Mouse (Mus musculus): ENCODE results near the gene Acbd3.

Acbd3 gene

DNA sequence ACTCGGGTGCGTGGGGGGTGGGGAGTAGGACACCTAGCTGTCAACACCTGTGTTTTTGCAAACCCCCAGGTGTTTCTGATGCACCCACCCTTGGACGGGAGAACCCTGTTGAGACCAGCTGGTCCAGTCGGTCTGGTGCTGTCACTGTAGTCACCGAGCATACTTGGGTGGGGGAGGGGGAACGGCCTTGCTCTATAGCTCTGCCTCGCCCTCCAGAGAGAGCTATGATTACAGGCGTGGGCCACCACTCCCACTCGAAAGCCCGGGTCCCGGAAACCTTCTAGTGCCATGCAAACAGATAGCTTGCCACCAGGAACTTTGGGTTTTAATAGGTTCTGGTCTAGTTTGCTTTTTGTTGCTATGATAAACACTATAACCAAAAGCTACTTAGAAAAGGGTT, 36.3 kb downstream of the Acbd3 start:
- DNase-seq (ENCODE audit: low spot score in 2 of 2): no peak

DNA sequence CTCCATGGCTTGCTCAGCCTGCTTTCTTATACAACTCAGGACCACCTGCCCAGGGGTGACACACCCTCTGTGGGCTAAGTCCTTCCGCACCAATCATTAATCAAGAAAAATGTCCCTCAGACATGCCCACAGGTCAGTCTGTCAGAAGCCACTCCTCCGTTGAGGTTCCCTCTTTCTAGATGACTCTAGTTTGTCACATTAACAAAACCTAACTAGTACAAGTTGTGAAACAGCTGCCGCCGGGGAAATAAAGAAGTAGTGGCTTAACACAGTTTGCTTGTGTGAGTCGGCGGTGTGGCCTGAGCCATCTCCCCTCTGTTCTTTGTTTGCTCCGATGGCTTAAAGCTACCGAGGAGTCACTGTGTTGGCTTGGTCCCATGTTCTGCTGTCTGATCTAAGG, 36.8 kb downstream of the Acbd3 start:
- DNase-seq (ENCODE audit: low spot score in 2 of 2): no peak

DNA sequence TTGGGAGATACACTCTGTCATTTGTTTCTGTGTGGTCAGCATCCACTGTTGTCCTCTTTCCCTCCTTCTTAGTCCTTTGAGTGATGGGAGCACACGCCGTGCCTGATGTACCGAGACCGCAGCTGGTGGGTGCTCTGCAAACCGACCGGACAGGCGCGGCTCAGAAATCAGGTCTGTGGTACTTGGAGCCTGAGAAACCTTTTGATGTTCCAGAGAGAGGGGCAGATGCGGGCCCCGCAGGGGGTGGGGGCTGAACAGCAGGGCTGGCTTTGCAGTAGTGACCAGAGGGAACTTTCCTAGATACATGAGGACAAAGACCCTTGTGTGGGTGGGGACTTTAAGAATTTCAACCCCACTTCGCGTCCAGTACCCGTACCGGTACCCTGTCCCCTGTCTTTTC, 37.5 kb downstream of the Acbd3 start:
- no peak for DNase-seq (ENCODE audit: low spot score in 2 of 2)

DNA sequence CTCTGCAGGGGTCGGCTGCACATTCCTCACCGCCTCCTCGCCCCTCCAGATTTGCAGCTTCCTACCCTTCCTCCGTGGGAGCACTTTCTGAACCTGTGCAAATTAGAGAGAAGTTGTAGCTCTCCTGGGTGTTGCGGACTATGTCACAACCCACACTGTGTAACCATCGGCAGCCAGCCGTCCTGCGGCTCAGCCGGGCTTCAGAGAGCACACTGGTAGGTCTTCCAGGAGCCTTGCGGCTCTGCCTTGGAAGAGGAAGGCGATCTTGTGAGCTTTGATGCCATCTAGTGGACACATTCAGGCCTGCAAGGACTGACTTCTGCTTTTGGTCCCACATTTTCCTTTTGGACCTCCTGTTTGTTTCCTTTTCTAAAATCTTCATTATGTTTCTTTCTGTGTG, 38.0 kb downstream of the Acbd3 start:
- peak; percentile 52 to 82 for DNase-seq (ENCODE audit: low spot score in 2 of 2)

DNA sequence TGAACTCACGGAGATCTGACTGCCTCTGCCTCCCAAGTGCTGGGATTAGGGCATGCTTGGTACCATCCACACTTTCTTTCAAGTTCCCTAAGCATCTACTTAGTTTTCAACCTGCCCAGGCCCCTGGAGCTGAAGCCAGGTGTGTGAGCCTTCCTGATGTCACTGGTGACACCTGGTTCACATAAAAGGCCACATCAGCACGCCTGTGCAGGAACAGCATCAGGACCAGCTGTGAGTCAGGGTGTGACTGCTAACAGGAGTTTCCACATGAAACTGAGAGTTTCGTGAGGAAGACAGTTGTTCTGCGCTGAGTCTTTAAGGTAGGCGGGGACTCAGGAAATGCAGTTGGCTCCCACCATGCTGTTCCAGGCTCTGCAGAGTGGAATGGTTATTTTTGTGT, 39.5 kb downstream of the Acbd3 start:
- no peak for DNase-seq (ENCODE audit: low spot score in 2 of 2)

DNA sequence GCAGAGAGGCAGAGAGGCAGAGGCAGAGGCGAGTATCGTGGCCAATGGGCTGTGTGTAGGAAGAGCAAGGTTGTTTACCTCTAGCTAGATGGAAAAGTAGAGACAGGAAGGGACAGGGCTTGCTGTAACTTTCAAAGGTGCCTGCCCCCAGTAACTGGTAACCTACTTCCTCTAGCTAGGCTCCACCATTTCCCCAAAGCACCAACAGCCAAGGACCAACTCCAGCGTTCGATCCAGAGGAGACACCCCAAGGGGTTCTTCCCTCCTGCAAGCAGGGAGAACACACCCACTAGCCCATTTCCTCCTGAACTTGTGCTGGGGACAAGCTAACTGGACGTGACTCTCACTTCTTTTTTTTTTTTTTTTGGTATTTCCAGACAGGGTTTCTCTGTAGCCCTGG, 40.7 kb downstream of the Acbd3 start:
- no peak for DNase-seq (ENCODE audit: low spot score in 2 of 2)

DNA sequence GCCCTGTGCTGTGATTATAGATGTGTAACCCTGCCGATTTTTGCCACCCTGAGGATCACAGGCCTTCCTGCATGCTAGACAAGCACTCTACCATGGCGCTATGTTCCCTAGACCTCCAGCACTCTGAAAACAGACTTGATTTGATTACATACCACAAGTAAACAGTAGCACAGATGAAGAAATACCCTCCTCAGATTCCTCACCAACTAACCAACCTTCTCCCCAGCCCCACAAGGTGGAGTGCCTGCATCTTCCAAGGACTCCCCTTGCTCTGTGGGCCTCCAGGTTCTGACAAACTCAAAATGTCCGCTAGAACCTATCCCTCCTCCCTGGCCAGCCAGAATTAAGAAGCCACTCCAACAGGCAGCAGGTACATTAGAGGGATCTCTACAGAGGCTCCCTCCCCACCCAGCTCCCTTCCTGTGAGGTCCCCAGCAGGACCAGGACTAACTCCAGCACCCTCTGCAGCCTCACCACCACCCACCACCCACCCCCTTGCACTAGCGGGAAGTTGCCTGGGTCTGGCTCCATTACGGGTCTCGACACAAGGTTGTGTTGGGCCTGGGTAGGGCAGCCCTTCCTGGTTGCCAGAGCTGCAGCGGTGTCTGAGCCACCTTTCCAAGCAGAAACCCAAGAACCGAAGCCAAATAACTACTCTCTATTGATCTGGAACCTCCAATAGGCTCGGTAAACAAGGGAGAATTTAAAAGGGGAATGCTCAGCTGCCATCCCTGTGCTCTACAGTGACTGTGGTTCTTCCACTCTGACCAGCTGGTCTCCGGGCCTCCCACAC, 41.9 kb downstream of the Acbd3 start:
- no peak for DNase-seq (ENCODE audit: low spot score in 2 of 2)

DNA sequence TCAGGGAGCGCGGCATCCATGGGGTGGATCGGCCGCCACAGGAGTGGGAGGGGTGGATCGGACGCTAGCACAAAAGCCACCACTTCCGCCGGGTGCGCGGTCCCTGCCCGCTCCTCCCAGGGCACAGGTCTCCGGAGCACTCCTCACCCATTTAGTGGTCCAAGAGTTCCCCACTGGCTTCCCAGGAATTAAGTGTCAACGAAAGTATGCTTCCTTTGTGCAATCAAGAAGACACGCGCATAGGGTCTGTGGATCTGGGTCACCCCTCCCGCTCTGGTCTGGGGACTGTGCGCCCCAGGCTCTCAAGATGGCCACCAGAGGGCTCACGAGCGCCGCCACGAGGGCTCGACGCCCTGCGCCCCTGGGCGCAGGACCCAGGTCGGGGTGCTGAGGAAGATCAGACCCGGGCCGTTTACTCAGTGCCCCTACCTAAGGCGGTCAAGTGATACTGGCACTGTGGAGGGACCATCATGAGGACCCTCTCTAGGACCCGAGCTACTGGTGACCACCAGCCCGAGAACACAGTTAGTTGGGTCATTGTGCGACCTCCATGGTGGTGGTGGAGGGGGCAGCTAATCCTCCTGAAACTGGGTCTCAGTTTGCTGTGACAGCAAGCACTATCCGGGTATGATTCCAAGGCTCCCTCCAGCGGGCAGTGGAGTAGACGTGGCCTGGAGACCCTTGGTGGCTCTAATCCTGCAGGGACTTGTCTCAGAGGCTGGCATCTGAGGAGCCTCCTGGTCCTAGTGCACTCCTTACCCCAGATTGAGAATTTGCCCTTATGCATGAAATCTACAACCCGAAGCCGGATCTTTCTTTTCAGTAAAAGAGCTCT, 42.7 kb downstream of the Acbd3 start:
- peak; percentile 40 to 75 for DNase-seq (ENCODE audit: low spot score in 2 of 2)

DNA sequence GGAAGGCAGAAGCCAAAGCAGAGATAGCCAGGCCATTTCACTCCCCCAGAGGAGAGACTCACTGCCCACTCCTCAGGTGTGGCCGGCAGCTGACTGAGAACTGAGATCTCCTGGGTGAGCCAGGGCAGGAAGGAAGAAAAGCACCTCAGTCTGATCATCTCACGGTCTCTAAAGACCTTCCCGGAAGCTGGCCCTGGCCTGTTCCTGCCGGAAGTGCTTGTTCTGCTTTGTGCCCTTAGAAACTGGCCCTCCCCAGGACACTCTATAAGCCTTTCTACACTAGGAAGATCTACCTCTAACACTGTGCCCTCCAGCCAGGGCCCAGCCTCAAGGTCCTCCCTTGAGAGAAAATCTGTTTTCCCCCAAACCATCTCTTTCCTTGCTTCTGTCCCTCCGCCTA, 45.5 kb downstream of the Acbd3 start:
- no peak for DNase-seq (ENCODE audit: low spot score in 2 of 2)

DNA sequence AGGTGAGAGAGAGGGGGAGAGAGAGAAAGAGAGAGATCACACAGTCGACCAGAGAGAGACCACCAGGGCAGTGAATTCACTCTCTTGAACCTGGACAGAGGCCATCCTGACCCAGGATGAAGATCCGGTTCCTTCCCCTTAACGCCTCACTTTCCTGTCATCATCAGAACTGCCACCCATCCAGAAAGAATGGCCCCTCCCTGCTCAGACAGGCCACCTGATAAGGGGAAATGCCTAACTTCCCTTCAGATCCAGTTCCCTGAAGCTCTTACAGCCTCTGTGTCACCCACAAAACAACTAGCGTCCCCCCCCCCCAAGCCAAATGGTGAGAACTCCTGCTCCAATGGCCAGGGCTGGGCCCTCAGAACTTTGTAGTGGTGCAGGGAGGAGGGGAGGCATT, 45.9 kb downstream of the Acbd3 start:
- DNase-seq (ENCODE audit: low spot score in 2 of 2): no peak

DNA sequence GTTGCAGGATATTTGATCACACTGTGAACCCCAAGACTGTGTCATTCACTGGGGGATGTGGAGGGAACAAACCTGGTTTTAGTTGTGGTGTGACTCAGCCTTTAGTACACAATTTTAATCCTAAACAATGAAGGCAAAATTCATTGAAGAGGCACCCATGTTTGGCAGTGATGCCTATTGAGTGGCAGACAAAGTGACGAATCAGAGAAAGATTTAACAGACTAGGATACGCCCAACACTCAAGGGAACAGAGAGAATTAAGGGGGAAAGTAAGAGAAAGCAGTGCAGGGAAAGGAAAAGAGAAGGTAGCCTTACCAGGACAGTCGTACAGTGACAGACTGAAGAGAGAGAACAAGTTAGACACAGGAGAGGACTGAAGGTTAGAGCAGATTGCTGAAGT, 46.4 kb downstream of the Acbd3 start:
- no peak for DNase-seq (ENCODE audit: low spot score in 2 of 2)

DNA sequence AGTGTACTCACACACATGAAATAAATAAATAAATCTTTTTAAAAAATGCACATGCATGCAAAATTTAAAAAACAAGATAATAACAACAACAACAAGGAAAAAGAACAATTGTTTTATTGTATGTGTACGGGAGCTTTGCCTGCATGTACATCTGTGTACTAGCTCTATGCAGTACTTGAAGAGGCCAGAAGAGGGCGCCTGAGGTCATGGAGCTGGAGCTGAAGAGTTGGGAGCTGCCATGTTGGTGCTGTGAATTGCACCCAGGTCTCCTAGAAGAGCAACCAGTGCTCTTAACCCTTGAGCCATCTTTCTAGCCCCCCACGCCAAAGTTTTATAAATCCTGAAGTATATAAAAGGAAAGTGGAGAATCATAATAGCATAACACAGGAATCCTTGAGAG, 48.8 kb downstream of the Acbd3 start:
- DNase-seq (ENCODE audit: low spot score in 2 of 2): no peak

DNA sequence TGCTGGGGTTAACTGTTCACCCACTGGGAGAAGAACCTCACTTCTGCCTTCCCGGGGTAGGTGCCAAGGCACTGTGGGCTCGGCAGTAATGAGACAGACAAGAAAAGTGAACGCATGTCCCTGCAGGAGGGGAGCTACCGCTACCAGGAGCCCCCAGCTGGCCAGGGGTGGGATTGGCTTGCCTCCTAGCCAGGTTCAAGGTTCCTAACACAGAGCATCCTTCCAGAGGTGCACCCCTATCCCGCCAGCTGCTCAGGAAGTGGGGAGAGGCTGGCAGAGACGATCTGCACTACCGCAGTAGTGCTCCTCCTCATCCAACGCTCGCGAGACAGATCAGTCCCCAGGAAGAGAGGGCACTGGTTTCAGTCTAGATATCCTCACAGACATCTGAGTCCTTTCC, 49.5 kb downstream of the Acbd3 start:
- DNase-seq (ENCODE audit: low spot score in 2 of 2): no peak

DNA sequence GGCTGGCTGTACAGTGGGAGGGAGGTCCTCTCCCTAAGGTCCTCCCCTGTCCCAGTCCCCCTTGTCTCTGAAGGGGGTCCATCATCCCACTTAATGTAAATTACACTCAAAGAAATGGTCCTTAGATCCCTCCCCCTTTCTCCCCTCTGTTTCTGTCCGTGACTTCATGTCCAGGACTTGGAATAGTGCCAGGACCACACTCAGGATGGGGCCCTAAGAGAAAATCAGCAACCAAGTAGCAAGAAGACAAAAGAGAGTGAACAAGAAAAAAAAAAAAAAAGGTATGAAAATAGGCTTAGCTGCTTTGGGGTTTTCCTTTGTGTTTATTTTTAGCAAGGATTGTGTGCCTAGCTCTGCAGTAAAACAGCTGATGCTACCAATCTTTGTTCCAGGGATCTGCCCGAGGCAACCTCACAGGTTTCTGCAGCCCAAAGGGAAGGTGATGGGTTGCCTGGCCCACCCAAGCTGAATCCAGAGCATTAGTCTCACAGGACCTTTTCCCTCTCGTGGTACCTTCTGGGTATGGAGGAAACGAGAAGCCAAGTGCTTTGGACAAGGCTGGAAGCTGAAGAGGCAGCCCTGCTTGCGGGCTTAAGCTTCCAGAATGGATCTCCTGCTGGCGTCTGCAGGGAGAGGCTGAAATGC, 50.1 kb downstream of the Acbd3 start:
- DNase-seq (ENCODE audit: low spot score in 2 of 2): no peak

DNA sequence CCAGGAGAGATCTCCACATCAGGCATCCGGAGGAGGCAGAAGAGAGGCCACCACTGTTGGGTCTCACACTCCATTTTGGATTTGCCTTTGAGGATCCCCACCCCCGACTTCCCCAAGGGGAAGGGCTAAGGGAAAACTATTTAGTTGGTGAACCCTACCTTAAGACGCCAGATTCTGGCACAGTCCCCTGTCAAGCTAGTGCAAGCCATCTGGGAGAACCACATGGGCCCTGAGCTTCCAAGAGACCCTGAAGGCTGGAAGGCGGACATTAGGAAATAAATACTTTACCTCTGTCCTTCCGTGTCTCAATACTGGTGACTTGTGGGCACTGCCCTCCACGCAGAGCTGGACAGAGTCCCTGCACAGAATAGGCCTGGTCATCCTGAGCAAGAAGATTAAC, 50.7 kb downstream of the Acbd3 start:
- DNase-seq (ENCODE audit: low spot score in 2 of 2): no peak

DNA sequence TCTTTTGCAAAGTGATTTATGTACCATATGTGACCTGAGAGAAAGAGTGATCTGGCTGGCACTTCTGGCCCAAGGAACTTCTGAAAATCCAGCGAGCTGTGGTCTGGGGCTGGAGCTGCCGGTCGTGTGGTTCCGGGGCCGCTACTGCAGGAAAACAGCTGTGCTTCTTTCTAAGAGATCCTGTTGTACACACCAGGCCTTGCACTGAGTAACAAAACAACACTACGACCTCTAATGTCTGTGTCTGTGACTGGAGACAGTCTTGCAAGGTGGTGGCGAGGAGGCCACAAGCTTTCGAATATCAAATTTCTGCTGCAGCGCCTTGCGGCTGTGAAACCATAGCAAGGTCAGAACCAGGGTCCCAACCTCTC, 51.4 kb downstream of the Acbd3 start:
- DNase-seq (ENCODE audit: low spot score in 2 of 2): no peak

DNA sequence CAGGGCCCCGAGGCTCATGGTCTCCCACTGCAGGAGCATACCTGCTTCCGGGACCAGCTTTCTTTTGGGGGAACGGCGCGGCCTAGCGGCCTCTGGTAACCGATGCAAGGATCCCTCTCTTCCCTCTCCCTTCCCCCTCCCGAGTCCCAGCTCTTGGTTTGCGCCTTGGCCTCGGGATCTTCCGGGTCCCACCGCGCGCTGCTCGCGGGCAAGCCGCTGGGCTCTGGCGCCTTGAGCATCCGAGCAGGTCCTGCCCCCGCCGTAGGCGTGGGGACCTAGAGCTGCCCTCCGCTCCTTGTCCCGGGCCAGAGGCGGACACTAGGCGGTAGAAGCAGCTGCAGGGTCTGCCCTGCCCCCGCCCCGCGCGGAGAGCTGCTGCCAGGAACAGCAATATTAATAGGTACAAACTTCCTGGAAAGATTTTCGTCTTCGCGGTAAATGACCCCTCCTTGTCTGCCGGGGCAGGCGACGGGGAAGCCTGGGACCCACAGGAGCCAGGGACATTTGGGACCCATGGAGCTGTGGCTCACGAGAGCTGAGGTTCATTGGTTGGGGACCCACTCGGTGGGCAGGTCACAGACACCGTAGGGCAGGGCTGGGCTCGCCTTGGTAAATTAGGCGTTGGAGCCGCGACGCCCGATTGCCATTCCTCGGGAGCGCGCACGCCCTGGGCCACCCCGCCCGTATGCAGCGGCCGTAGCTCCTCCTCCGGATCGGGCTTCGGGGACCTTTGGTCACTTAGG, 52.0 kb downstream of the Acbd3 start:
- peak; percentile 75 to 80 for DNase-seq (ENCODE audit: low spot score in 2 of 2)

DNA sequence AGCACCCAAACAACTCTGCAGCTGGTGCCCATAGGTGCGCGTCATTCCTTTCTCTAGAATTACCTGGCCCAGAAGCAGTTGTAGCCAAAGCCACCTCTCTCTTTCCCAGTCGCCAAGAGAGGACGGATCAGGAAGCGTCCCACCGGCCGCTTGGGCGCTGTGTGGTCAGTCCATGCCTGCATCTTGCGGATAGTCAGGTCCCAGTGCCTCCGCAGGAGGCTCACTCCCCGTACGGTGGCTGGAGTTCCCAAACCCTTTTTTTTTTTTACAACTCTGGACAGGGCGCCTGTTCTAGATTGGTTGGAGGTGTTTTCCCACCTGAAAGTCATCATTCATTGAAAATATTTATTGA, 52.5 kb downstream of the Acbd3 start:
- DNase-seq (ENCODE audit: low spot score in 2 of 2): no peak

DNA sequence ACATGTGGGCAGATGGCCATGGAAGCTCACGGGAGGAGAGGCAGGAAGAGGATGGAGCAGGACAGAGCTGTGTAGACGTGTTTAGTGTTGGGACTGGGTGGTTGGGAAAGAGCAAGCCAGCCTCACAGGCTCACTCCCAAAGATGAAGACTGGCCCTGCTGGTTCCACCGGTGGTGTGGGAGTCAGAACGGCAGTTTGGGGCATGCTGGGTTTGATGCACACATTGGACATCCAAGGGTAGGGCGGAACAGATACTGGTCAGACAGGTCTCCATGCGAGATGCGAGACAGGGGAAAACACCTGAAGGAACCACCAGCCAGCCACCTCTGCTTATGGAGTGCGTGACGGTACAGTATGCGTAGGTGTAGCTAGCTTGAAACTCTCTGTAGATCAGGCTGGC, 53.1 kb downstream of the Acbd3 start:
- DNase-seq (ENCODE audit: low spot score in 2 of 2): no peak

DNA sequence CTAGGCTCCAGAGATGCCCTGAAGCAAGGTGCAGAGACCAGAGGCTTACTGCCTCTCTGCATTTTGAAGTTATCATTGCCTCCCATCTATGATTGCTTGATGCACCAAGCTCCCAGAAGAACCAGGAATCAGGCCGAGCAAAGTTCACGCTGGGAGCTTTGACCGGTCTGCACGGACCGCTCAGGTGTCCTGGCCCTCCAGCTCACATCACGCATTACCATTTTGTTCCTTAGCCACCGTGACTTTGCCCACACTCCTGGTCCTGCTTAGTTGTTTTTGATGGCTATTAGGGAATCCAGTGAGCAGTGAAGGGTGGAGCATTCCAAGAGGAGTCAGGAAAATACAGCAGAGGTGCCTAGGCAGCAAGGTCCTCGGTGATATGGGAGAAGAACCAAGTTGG, 54.4 kb downstream of the Acbd3 start:
- no peak for DNase-seq (ENCODE audit: low spot score in 2 of 2)

DNA sequence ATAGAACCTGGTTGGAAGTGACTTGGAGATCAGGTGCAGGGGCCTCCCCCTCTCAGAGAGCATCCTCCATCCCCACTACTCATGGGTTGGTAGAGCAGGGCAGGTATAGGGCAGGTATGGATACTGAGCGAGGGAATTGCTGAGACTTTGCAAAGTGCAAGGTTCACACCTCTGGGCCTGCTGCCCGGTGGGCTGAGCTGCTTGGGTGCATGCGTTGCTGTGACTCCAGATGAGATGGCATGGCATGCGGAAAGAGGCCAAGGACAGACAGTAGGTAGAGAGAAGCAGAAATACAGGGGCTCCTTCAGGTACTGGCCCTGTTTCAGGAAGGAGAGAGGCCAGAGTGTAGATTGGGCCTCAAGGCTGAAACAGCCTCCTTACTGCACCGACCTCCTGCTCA, 55.4 kb downstream of the Acbd3 start:
- no peak for DNase-seq (ENCODE audit: low spot score in 2 of 2)

DNA sequence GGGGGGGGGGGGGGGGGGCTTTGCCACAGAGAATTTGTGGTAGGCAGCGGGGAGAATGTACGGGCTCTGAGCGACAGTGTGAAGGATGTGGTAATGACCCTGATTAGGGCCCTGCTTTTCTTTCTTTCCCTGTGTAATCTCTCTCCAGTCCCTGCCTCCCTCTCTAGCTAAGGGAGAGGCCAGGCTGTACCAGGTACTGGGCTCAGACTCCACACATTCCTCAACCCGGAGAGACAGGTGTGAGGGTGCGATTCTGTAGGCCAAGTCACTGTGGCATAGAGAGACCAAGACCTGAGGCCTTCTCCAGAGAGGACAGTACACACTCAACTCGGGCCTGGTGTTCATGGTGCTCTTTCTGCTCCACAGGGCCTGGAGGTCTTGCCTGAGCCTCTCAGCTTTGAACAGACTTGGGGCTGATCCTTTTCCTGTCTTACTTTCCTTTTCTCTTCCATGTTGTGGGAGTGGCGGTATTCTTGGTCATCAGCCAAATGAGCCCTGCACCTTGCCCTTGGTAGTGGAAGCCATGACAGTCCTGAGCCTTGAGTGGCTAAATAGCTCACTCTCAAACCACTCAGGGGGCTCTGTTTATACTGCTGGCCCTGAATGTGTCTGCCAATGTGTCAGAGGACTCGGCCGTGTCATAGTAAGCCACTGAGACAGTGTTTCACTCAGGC, 57.2 kb downstream of the Acbd3 start:
- no peak for DNase-seq (ENCODE audit: low spot score in 2 of 2)
